Mouse (Mus musculus) stomach, postnatal 0 days (tissue): ENCODE results near the gene Eml4.

Experiments used
- CTCF ChIP-seq: IDR thresholded peaks from 2 replicates; pipeline ENCODE4 v1.5.1; 2016; ENCODE audit warnings: antibody characterized with exemption, low read depth, mild to moderate bottlenecking, moderate library complexity
- EP300 ChIP-seq: optimal IDR thresholded peaks from 2 replicates; pipeline ENCODE3; 2016; ENCODE audit warnings: antibody characterized with exemption

- TF ChIP-seq EP300 (no peak), CTCF (no peak)
Measured at GRCm38 (mm10) chr17:83375848-83376247, 25.1 kb downstream of the Eml4 start.
